Mouse (Mus musculus) activated CD4-positive, CD25-positive, alpha-beta regulatory T cell, adult 4 months (primary cell): ENCODE measurements around the gene Fam178b. TPM values are rescaled to one million over a fixed set of nuclear protein-coding genes. Genes with fewer than 3 reads are reported as not detected.

Source experiments
- ATAC-seq: one replicate; pipeline ENCODE4 v1.8.0; 2017
- polyA plus RNA-seq, 2 experiments: library from polyadenylated mRNA; unstranded; fragments of 100-300 nt; shearing (Covaris generic); gene quantifications; one replicate each; pipeline ENCODE4 v1.2.1; 2017

Fam178b gene
- polyA plus RNA-seq, 2 experiments from 2014 or later: not detected

DNA sequence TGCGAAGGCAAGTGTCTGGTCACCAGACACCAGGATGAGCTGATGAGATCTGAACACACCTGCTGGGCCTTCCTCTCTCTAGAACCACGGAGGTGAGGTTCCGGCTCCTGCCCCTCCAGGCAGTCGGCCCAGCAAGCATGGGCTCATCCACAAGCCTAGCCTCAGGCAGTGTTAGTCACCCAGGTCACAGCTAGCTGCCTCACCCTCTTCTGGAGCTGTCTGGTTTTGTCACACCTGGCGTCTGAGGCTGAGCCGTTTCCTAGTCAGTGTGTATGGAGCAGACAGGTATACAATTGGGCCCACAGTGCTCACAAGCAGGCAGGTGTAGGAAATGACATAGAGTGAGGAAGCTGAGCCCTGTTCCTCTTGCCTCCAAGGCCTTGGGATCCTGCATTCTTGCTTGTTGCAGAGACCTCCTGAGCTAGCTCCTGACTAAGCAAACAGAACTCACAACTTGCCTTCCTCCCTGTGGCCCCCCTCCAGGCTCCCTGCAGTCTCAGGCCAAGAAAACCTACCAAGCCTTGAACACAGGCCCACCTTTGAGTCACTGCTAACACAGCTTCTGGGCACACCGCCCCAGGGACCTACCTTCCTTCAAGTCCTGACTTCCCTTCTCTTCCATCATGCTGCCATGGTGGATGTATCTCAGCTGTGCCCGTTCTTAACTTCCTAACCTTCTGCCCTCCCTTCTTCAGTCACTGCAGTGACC is 99.4 kb downstream of the Fam178b start:
- ATAC-seq: no peak

DNA sequence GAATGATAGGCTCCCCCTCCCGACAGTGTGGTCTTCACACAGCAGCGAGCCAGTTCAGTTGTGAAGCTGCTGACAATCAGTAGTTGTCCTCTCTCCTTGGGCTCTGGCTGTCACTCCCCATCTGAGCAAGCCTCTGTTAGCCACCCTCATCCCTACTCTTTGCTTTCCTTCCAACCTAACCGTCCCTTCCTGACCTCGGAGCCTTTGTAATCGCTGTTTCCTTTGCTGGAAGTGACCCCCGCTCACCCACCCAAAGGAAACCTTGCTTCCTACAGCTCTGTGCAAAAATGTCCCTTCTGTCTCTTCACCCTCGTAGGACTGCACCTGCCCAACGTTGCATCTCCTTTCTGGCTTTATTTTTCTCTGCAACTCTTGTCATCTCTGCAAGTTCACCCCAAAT is 100.8 kb downstream of the Fam178b start:
- no peak for ATAC-seq

DNA sequence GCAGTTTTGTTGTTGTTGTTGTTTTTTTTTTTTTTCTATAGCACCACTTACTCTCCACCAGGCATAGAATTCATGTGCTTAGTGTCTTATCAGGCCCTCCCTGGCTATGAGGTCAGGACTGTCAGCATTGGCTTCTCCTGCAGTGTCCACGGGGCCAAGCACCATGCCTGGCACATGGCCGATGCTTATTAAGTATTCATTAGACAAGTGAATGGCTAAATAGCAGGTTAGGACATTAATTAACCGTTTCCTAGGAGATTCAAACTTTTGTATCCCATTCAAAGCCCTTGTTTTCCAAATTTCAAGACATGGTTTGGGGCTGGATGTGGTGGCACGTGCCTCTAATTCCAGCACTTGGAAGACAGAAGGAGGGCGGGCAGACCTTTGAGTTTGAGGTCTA is 101.7 kb downstream of the Fam178b start:
- no peak for ATAC-seq

GRCm38 (mm10) chr1:36580384-36581207 is 102.4 kb downstream of the Fam178b start:
- no peak for ATAC-seq

GRCm38 (mm10) chr1:36579974-36580383 is 103.0 kb downstream of the Fam178b start:
- no peak for ATAC-seq

DNA sequence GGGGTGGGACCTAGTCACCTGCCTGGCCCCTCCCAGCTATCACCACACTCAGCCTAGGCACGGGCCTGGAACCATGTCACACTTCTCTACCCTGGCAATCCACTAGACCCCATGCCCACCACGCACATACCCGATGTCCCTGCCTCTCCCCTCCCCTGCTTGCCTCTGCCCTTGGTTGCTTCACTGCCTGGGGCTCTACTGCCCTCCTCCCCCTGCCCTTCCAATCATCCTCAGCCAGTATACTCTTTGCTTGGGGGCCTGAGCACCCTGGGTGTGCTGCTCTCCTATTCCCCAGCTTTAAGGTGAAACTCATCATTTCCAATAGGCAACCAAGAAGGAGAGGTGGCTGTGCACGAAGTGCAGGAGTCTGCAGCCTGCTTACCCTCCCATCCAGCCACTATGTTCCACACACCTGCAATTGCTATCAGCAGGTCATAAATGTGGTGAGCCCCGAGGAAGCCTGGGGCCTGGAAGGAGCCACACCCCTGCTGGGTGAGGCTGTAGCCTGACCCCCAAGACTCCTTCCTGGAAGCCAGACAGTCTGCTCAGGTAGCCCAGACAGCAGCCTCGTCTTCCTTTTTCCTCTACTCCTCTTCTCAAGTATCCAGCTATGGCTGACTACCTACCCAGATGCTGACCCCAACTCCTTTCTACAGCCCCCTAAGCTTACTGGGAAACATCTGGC is 105.8 kb downstream of the Fam178b start:
- no peak for ATAC-seq

DNA sequence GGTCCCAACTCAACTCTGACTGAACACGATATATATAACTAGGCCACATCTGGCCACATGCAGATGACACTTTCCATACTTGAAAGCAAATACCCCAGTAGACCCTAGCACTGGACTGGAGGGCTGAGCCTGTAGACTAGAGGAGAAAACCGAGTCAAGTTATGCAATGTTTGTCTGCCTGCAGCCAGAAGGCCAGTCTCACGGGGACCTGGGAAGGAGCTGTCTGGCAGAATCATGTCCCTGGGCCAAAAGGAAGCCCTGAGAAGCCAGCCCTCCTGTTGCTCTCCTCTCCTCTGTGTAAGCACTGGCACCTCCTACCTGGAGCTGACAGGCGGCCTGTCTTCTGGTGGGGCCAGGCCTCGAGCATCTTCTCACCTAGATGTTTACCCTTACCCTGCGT is 107.6 kb downstream of the Fam178b start:
- no peak for ATAC-seq

DNA sequence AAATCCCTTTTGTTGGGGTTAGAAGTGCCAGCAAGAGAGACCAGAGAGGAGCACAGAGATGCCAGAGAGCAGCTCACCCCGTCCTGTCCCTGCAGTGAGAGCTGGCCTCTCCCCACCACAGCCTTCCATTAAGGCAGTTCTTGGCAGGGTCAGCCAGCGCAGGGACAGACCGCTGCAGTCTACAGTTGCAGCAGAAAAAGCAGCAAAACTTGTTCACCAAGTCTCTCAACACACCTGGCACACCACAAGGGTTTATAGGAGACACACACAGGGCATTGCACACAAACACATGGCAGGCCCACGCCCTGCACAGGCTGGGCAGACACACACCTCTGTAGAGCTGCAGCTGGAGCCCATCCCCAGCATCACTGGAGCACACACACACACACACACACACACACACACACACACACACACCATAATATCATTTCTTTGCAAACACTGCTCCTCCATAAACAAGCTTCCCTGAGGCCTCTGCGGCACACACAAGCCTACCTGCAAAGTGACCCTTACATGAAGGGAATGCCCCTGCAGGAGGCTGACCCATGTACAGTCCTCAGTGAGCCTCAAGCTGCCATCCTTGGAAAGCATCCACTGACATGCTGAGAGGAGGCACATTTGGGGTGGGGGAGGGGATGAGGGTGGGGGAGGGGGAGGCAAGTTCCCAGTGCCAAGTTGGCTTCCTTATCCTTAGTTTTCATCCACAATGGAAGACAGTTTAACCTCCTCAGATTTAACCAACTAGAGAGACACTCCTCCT is 108.6 kb downstream of the Fam178b start:
- no peak for ATAC-seq

DNA sequence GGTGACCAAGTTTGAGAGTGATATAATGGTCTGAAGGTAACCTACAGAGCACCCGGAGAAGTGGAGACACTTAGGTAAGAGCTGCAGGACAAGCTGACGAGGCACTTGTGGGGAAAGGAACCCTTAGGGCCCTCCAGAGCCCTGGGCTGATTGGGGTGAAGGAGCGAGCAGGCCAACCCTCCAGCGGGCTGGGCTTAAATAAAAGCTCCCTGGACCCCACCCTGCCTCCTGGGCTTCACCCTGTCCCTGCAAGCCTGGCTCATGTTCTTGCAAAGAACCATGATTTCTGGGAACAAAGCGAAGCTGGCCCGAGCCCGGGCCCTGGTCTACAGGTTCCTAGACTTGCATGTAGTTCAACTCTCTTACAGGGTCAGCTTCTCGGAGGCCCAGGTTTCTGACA is 109.5 kb downstream of the Fam178b start:
- no peak for ATAC-seq

GRCm38 (mm10) chr1:36572709-36573108 is 110.3 kb downstream of the Fam178b start:
- no peak for ATAC-seq

GRCm38 (mm10) chr1:36572140-36572700 is 110.8 kb downstream of the Fam178b start:
- no peak for ATAC-seq

- peak; percentile 54 for ATAC-seq
Observed at GRCm38 (mm10) chr1:36571627-36572026, 111.4 kb downstream of the Fam178b start.

DNA sequence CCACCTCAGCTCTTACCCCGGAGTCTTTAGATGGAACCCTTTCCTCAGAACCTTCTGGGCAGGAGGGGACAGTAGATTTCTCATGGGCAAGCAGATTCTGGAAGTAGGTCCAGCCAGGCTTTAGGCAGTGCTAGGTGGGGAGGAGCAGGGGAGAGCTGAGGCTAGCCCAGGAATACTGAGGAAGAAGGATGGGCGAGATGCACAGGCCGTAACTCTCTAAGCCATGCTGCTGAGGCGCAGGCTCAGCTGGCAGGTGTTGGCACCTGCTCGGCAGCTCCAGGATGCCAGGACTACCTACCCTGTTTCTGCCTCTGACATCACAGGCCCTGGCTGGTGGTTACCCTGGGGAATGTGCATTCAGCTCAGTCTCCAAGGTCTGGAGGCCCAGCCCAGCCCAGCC is 112.7 kb downstream of the Fam178b start:
- no peak for ATAC-seq

DNA sequence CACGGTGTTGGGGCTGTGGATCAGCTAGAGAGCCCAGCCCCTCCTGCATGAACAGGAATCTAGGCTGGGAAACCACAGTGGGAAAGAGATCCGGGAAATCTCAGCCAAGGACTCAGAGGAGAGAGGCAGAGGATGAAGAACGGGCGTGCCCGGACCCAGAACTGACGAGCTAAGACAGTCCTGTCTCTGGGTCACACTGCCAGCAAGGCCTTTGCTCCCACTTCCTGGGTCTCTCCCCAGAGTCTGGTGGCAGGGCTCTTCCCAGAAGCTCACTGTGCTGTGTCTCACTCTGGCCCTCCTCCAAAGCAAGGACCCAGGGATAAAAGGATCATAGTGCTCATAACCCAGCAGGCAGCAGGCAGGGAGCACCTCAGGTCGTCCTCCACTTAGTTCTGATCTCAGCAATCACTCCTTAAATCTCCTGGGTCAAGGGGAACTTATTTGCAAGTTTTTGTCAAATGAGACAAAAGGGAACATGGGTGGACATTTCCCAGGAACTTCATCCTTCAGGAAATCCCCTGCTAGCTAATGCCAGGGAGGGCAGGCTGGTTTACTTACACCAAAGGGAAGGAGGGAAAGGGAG is 113.2 kb downstream of the Fam178b start:
- no peak for ATAC-seq

- ATAC-seq: no peak
Observed at GRCm38 (mm10) chr1:36568776-36569175, 114.2 kb downstream of the Fam178b start.

- ATAC-seq: no peak
Observed at GRCm38 (mm10) chr1:36567818-36568603, 115.0 kb downstream of the Fam178b start.

DNA sequence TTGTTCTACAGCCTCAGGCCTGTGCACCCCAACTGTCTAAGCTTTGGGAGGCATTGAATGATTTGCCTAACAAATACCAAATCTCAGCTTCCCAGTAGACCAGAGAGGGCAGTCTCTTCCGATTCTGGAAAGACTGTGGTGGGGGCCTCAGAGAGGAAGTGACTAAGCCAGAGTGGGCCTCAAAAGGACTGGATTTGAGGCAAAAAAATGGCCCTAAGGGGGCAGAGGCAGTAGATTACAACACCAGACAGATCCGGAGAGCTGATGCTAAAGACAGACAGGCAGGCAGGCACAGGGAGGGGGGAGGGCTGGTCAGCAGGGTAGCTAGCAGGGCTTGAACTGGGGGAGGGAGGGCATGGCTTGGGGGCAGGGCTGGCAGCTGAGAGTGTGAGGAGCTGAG is 116.6 kb downstream of the Fam178b start:
- no peak for ATAC-seq

GRCm38 (mm10) chr1:36564101-36564500 is 118.9 kb downstream of the Fam178b start:
- ATAC-seq: no peak

DNA sequence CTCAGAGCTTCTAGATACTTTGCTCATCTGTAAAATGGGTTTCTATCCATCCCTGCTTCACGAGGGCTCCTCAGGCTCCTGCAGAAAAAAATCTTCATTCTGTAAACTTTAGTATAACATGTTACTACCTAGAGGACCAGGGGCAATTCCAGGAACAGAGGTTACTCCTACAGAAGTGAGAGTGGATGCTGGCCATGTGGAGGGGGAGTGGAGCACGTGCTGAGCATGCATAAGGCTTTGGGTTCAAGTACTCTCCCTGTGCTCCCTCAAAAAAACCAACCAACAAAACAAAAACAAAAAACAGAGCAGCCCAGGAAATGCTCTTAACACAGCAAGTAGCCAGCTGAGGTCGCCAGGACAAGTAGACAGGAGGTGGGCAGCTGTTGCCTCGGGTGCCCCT is 119.4 kb downstream of the Fam178b start:
- ATAC-seq: no peak

DNA sequence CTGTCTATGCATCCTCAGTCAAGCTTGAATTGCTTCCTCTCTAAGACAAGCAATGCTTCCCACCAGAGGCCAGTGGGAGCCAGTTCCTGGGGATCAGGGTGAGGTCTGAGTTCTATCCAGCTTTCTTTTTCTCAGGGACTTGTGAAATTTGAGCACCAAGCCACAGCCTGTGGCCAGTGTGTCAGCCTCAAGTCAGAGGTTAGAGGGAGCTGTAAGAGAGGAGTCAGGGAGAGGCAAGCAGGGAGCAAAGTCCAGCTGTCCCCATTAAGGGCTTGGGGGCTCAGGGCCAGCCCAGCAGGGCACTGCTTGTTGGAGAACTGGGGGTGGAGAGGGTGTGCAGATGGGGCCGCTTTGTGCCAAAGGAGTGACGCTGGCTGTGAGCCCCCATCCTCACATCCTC is 119.8 kb downstream of the Fam178b start:
- ATAC-seq: no peak

- no peak for ATAC-seq
Observed at GRCm38 (mm10) chr1:36562388-36562787, 120.6 kb downstream of the Fam178b start.
